Mouse (Mus musculus) heart, embryonic 16.5 days (tissue): Measurements from ENCODE around the gene Gm21258. TPM values are rescaled to one million over a fixed set of nuclear protein-coding genes. Genes with fewer than 3 reads are reported as not detected.
"Not testable (repeated sequence)": the region's sequence is repeated elsewhere in the genome, so short reads cannot be mapped to it uniquely, and the experiment has no call there.

ENCODE experiments used
- ATAC-seq: fragments of 200-750 bp; cut with Nextera tagmentation; replicated peaks from 2 replicates; pipeline ENCODE4 v1.8.0; 2017; ENCODE audit warnings: moderate number of reproducible peaks; ENCODE audit not compliant: insufficient read depth, low FRiP score; ENCODE audit errors: extremely low read depth
- H3K27ac ChIP-seq: fragments of 300-500 bp; sonication (generic); 2 replicates; pipeline ENCODE4 v1.5.1; 2014; ENCODE audit warnings: mild to moderate bottlenecking, low read length, control low read depth, moderate library complexity
- H3K27me3 ChIP-seq: fragments of 300-500 bp; sonication (generic); 2 replicates; pipeline ENCODE4 v1.6.1; 2014; ENCODE audit warnings: low read length, mixed read lengths; ENCODE audit not compliant: control insufficient read depth, insufficient read depth
- H3K36me3 ChIP-seq: fragments of 300-500 bp; sonication (generic); 2 replicates; pipeline ENCODE4 v1.6.1; 2014; ENCODE audit not compliant: control insufficient read depth, insufficient read depth
- H3K4me1 ChIP-seq: fragments of 300-500 bp; sonication (generic); 2 replicates; pipeline ENCODE4 v1.6.1; 2014; ENCODE audit warnings: low read length, mixed read lengths; ENCODE audit not compliant: control insufficient read depth, insufficient read depth
- H3K4me2 ChIP-seq: fragments of 300-500 bp; sonication (generic); 2 replicates; pipeline ENCODE4 v1.6.1; 2014; ENCODE audit warnings: low read depth, mild to moderate bottlenecking, control low read depth, low read length
- H3K4me3 ChIP-seq: fragments of 300-500 bp; sonication (generic); 2 replicates; pipeline ENCODE4 v1.5.1; 2014; ENCODE audit warnings: mild to moderate bottlenecking, control low read depth, low read length
- H3K9ac ChIP-seq: fragments of 300-500 bp; sonication (generic); 2 replicates; pipeline ENCODE4 v1.6.1; 2014; ENCODE audit warnings: low read length, control low read depth
- H3K9me3 ChIP-seq: fragments of 300-500 bp; sonication (generic); replicated peaks from 2 replicates; pipeline ENCODE4 v1.6.1; 2016; ENCODE audit warnings: low read length; ENCODE audit not compliant: control insufficient read depth
- WGBS: fragments of 180-500 bp; shearing (Covaris S2); extraction: QIAGEN DNeasy Blood & Tissue Kit; methylation state at CpG from one replicate; pipeline ENCODE4 v1.1.7; 2014; 5-methylcytosine and 5-hydroxymethylcytosine counted together
- polyA plus RNA-seq: library from polyadenylated mRNA; unstranded; fragments of >200 nt; fragmentation: Nextera tagmentation; extraction: Ambion mirVana; gene quantifications from 2 replicates; pipeline ENCODE4 v1.2.1, GENCODE M21; 2015

Gm21258 gene
- not detected in 2 replicates for polyA plus RNA-seq

GRCm38 (mm10) chrY:52779740-52780139 is at the start of gene Gm21258:
TSS of gene Gm21258 (plus strand) at chrY:52780040.
- ATAC-seq, H3K4me1 ChIP-seq, H3K9ac ChIP-seq, H3K36me3 ChIP-seq, H3K4me3 ChIP-seq, H3K4me2 ChIP-seq, H3K27ac ChIP-seq, H3K27me3 ChIP-seq, H3K9me3 ChIP-seq: not testable (repeated sequence)
- WGBS = no CpG with 5 or more reads among the region's 6 CpGs
